Mouse (Mus musculus): Measurements from ENCODE around the gene Epn3. TPM values are rescaled to one million over a fixed set of nuclear protein-coding genes. Genes with fewer than 3 reads are reported as not detected.

Epn3 gene
- polyA plus RNA-seq, 1 experiment from 2014 or later, result 0.46 TPM

GRCm38 (mm10) chr11:94533171-94533570, 33.4 kb upstream of the Epn3 start:
- Histone ChIP-seq H3K4me1 (replicated peaks) (0 out of 2 replicates have a peak, but pooled peaks cover 2% of the 10 kb centered on the region), H3K36me3 (no peaks in the 10 kb centered on the region), H3K9ac (replicated peaks) (no peak overlapping the region), H3K4me2 (replicated peaks) (no peak overlapping the region), H3K27me3 (no peaks in the 10 kb centered on the region), H3K27ac (no peak overlapping the region), H3K4me3 (replicated peaks) (no peak overlapping the region), H3K9me3 (no peaks in the 10 kb centered on the region)
- no peak for ATAC-seq
- 86% methylated on average over 8 of the region's 8 CpGs for WGBS

- Histone ChIP-seq H3K9ac (replicated peaks) (no peak overlapping the region), H3K4me2 (replicated peaks) (no peak overlapping the region), H3K4me1 (replicated peaks) (0 out of 2 replicates have a peak, but pooled peaks cover 2% of the 10 kb centered on the region), H3K4me3 (replicated peaks) (no peak overlapping the region), H3K36me3 (no peaks in the 10 kb centered on the region), H3K9me3 (no peaks in the 10 kb centered on the region), H3K27me3 (no peaks in the 10 kb centered on the region), H3K27ac (peak overlapping the region; percentile 6; the same call in 1 of the 2 replicates)
- ATAC-seq, result peak; percentile 27; the same call in 1 of the 2 replicates
- 48% methylated on average over 3 of the region's 3 CpGs for WGBS
These were observed 29.1 kb upstream of the Epn3 start for GRCm38 (mm10) chr11:94528879-94529278.

- 54% methylated on average over 9 of the region's 9 CpGs for WGBS
- no peak overlapping the region for H3K4me2 ChIP-seq (replicated peaks)
- H3K9me3 ChIP-seq, result no peaks in the 10 kb centered on the region
- H3K27ac ChIP-seq, result no peak overlapping the region
- peaks cover 3% of the 10 kb centered on the region; the same call in 1 of the 2 replicates for H3K27me3 ChIP-seq
- H3K9ac ChIP-seq (replicated peaks), result no peak overlapping the region
- H3K36me3 ChIP-seq, result no peaks in the 10 kb centered on the region
- H3K4me3 ChIP-seq (replicated peaks), result no peak overlapping the region
- H3K4me1 ChIP-seq (replicated peaks), result no peaks in the 10 kb centered on the region
- ATAC-seq, result no peak
These were observed 26.6 kb upstream of the Epn3 start for GRCm38 (mm10) chr11:94526171-94526879.

GRCm38 (mm10) chr11:94521219-94521843, 21.6 kb upstream of the Epn3 start, which contains the start of gene Mycbpap:
TSS of gene Mycbpap (minus strand) at chr11:94521742.
- ATAC-seq, result peak; percentile 90
- Histone ChIP-seq H3K4me3 (replicated peaks) (peak within 1 kb of the TSS; percentile 49), H3K4me2 (replicated peaks) (peak within 1 kb of the TSS; percentile 90), H3K9me3 (no peaks in the 10 kb centered on the region), H3K27ac (no peak within 1 kb of the TSS), H3K27me3 (peaks cover 3% of the 10 kb centered on the region; the same call in 1 of the 2 replicates), H3K36me3 (no peaks in the 10 kb centered on the region), H3K9ac (replicated peaks) (peak within 1 kb of the TSS; percentile 69), H3K4me1 (replicated peaks) (peaks cover 6% of the 10 kb centered on the region)
- under 1% methylated on average over 42 of the region's 42 CpGs for whole genome bisulfite sequencing

- H3K4me2 ChIP-seq (replicated peaks), result no peak overlapping the region
- no peaks in the 10 kb centered on the region for H3K27me3 ChIP-seq
- no peak overlapping the region for H3K27ac ChIP-seq
- 74% methylated on average over 9 of the region's 9 CpGs for WGBS
- no peak overlapping the region for H3K4me3 ChIP-seq (replicated peaks)
- no peaks in the 10 kb centered on the region for H3K36me3 ChIP-seq
- H3K9ac ChIP-seq (replicated peaks), result no peak overlapping the region
- no peaks in the 10 kb centered on the region for H3K9me3 ChIP-seq
- no peaks in the 10 kb centered on the region for H3K4me1 ChIP-seq (replicated peaks)
- no peak for ATAC-seq
These were observed 13.7 kb upstream of the Epn3 start for GRCm38 (mm10) chr11:94513452-94513851.

- no peak overlapping the region for H3K4me2 ChIP-seq (replicated peaks)
- H3K27ac ChIP-seq, result no peak overlapping the region
- no peaks in the 10 kb centered on the region for H3K27me3 ChIP-seq
- WGBS, result 94% methylated on average over 10 of the region's 10 CpGs
- no peak overlapping the region for H3K9ac ChIP-seq (replicated peaks)
- no peaks in the 10 kb centered on the region for H3K9me3 ChIP-seq
- no peak overlapping the region for H3K4me3 ChIP-seq (replicated peaks)
- no peaks in the 10 kb centered on the region for H3K36me3 ChIP-seq
- H3K4me1 ChIP-seq (replicated peaks), result no peaks in the 10 kb centered on the region
- ATAC-seq, result no peak
These were observed 9.2 kb upstream of the Epn3 start for GRCm38 (mm10) chr11:94508976-94509375.

GRCm38 (mm10) chr11:94501482-94501881, 1.7 kb upstream of the Epn3 start:
- Histone ChIP-seq H3K27me3 (peaks cover 44% of the 10 kb centered on the region), H3K4me1 (replicated peaks) (peaks cover 27% of the 10 kb centered on the region), H3K9me3 (no peaks in the 10 kb centered on the region), H3K36me3 (no peaks in the 10 kb centered on the region), H3K4me2 (replicated peaks) (no peak overlapping the region), H3K4me3 (replicated peaks) (no peak overlapping the region), H3K9ac (replicated peaks) (no peak overlapping the region), H3K27ac (no peak overlapping the region)
- no peak for ATAC-seq
- 93% methylated on average over 8 of the region's 8 CpGs for whole genome bisulfite sequencing

GRCm38 (mm10) chr11:94500362-94500761, 588 bp upstream of the Epn3 start:
- Histone ChIP-seq H3K4me2 (replicated peaks) (peak overlapping the region; percentile 59), H3K4me1 (replicated peaks) (peaks cover 27% of the 10 kb centered on the region), H3K27ac (no peak overlapping the region), H3K27me3 (peaks cover 44% of the 10 kb centered on the region), H3K9me3 (no peaks in the 10 kb centered on the region), H3K4me3 (replicated peaks) (no peak overlapping the region), H3K36me3 (no peaks in the 10 kb centered on the region), H3K9ac (replicated peaks) (no peak overlapping the region)
- 31% methylated on average over 8 of the region's 8 CpGs for WGBS
- no peak for ATAC-seq

GRCm38 (mm10) chr11:94499035-94499434, 739 bp downstream of the Epn3 start:
- no peaks in the 10 kb centered on the region for H3K9me3 ChIP-seq
- H3K27me3 ChIP-seq, result peaks cover 44% of the 10 kb centered on the region
- peak overlapping the region; percentile 59 for H3K4me2 ChIP-seq (replicated peaks)
- H3K36me3 ChIP-seq, result no peaks in the 10 kb centered on the region
- H3K4me1 ChIP-seq (replicated peaks), result peaks cover 27% of the 10 kb centered on the region
- no peak overlapping the region for H3K4me3 ChIP-seq (replicated peaks)
- ATAC-seq, result peak; percentile 58; the same call in 1 of the 2 replicates
- H3K9ac ChIP-seq (replicated peaks), result no peak overlapping the region
- H3K27ac ChIP-seq, result no peak overlapping the region
- 11% methylated on average over 2 of the region's 2 CpGs for WGBS

GRCm38 (mm10) chr11:94498093-94498996, 1.4 kb downstream of the Epn3 start:
- Histone ChIP-seq H3K27ac (peak overlapping the region; percentile 16; the same call in 1 of the 2 replicates), H3K9me3 (no peaks in the 10 kb centered on the region), H3K36me3 (no peaks in the 10 kb centered on the region), H3K9ac (replicated peaks) (0 out of 2 replicates have a peak overlapping the region, but pooled peaks have one; percentile 46), H3K4me1 (replicated peaks) (peaks cover 27% of the 10 kb centered on the region), H3K4me2 (replicated peaks) (peak overlapping the region; percentile 59), H3K4me3 (replicated peaks) (no peak overlapping the region), H3K27me3 (peaks cover 47% of the 10 kb centered on the region)
- peak; percentile 28; the same call in 1 of the 2 replicates for ATAC-seq
- WGBS, result 22% methylated on average over 19 of the region's 19 CpGs

- no peak for ATAC-seq
- H3K4me1 ChIP-seq (replicated peaks), result peaks cover 41% of the 10 kb centered on the region
- no peak overlapping the region for H3K9ac ChIP-seq (replicated peaks)
- H3K4me3 ChIP-seq (replicated peaks), result no peak overlapping the region
- H3K27ac ChIP-seq, result no peak overlapping the region
- H3K36me3 ChIP-seq, result no peaks in the 10 kb centered on the region
- H3K27me3 ChIP-seq, result peaks cover 49% of the 10 kb centered on the region
- H3K9me3 ChIP-seq, result no peaks in the 10 kb centered on the region
- 86% methylated on average over 3 of the region's 3 CpGs for WGBS
- no peak overlapping the region for H3K4me2 ChIP-seq (replicated peaks)
These were observed 4.4 kb downstream of the Epn3 start for GRCm38 (mm10) chr11:94495415-94495814.

Measured in midbrain, embryonic 13.5 days (tissue).